Mouse (Mus musculus): ENCODE data around the gene Rap1gap.

Gene Rap1gap

DNA sequence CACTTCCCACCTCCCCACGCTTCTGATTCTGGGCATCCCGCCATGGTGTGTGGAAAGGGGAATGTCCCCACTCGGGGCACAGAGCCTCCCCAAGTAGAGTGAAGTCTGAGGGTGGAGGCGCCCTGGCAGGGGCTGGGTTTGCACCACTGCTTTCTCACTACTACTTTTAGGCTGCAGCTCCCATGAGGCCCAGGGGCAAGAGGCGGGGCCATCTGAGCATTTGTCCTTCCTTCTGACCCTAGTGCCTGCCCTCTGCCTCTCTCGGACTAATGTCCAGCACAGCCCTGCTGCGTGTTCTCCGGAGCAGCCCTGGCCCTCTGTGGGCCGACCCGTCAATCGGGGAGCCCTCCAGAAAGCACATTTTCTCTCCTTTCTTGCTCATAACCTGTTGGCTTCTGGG is 59.7 kb downstream of the Rap1gap start:
- DNase-seq, result peak; percentile 52 to 68

DNA sequence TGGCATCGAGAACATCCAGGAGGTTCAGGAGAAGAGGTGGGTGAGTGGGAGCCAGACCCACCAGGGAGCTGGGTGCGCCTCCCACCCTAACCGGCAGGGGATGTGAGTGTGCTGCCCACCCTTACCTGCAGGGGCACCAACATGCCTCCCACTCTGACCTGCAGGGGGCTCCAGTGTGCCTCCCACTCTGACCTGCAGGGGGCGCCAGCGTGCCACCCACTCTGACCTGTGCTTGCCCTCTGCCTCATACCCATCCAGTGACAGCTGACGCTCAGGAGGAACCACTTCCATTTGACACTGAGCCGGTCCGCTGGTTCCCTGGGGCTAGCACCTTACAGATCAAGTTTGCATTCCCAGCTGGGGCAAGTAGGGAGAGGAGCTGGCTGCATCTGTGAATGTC is 60.2 kb downstream of the Rap1gap start:
- peak; percentile 76 to 80 for DNase-seq

DNA sequence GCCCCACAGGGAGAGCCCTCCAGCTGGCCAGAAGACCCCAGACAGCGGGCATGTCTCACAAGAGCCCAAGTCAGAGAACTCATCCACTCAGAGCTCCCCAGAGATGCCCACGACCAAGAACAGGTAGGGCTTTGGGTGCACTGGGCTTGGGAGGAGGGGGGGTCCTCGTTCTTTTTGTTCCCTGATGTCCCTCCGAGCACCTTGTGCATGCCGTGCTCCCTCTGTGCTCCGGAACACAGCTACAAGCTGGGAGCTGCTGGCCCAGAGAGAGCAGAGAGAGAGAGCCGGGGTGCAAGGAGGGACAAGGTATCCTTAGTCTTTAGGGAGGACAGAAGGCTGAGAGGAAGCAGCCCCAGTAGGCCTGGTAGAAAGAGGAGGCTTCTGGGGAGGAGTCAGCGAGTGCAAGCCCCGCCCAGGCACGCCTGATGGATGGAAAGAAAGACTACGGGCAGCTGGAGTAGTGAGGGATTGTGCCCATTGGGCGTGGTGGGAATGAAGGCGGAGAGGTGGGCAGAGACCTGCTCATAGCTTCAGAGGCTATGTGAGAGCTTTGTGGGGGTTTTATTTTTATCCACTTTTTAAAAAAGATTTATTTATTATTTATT is 61.1 kb downstream of the Rap1gap start:
- no peak for DNase-seq

DNA sequence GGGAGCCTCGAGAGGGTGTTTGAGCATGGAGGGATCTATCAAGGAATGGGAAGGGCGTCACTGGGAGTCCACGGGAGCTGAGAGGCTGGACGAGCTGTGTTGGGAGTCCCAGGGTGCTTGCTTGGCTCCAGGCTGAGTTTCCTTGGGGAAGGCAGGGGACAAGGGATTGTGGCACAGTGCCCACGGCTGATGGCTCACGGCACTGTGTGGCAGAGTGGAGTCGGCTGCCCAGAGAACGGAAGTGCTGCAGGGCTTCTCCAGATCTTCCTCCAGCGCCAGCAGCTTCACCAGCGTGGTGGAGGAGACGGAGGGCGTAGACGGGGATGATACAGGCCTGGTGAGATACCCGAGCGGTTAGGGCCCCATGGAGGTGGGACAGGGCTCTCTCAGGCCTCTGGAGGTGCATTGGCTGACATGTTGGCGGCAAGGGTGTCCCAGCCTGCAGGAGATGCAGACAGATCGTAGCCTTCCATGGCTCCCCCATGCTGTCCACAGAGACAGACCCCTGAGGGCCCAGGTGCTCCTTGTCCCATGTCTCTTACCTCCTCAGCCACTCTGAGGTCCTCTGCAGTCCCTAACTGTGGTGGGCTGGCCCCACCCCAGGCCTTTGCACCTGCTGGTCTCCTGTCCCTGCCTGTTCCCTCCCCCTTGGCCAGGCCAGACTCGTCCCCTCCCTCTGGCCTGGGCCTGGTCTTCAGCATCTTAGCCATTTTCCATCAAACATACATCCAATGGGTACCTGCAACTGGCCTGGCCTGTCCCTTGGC is 62.4 kb downstream of the Rap1gap start:
- DNase-seq, result no peak

DNA sequence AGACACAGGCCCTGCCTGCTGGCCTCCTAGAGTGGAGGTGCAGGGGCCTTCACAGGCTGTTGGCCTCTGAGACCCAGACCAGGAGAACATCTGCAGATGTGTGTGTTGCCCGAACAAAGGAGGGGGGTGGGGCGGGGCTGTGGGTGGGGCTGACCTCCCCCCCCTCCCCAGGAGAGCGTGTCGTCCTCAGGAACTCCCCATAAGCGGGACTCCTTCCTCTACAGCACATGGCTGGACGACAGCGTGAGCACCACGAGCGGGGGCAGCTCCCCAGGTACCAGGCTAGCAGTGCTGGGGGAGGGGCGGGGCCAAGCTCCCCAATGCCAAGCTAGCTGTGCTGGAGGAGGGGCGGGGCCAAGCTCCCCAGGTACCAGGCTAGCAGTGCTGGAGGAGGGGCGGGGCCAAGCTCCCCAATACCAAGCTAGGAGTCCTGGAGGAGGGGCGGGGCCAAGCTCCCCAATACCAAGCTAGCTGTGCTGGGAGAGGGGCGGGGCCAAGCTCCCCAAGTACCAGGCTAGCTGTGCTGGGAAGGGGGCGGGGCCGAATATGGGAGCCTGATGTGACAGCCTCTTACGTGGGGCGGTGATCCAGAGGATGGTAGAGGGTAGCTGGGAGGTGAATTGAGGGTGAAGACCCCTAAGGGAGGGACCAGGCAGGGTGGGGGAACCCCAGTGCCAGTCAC is 63.1 kb downstream of the Rap1gap start:
- DNase-seq, result peak; percentile 55 to 63

DNA sequence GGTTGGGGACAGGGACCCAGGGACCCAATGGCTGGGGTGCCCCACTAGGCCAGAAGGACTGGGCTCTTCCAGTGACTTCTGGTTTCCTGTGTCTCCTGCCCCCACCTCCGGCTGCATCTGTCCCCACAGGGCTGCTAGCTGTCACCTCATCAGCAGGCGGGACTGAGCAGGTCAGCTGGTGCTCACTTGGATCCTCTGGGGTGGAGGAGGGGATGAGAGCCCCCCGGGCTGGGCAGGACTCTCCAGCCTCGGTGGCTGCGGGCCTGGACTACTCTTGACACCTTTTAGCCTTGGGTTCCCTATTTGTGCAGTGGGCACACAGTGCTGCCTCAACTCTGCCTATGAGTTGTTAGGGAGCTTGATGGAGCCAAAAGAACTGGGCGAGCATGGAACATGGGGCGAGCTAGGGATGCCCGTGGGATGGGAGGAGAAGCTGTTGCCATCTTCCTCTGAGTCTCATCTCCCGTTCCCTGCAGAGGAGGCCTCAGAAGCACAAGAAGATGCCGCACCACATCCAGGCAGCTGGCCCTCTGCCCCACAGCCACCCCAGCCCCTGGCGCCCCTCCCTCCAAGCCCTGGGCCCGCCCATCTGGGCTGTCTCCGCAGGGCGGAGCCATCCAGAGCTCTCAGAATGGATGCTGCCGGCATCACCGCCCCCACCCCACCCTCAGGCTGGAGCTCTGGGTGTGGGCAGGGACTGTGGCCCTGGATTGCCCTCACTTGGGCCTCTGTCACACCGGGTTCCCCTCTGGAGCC is 64.1 kb downstream of the Rap1gap start:
- peak; percentile 51 to 59 for DNase-seq

DNA sequence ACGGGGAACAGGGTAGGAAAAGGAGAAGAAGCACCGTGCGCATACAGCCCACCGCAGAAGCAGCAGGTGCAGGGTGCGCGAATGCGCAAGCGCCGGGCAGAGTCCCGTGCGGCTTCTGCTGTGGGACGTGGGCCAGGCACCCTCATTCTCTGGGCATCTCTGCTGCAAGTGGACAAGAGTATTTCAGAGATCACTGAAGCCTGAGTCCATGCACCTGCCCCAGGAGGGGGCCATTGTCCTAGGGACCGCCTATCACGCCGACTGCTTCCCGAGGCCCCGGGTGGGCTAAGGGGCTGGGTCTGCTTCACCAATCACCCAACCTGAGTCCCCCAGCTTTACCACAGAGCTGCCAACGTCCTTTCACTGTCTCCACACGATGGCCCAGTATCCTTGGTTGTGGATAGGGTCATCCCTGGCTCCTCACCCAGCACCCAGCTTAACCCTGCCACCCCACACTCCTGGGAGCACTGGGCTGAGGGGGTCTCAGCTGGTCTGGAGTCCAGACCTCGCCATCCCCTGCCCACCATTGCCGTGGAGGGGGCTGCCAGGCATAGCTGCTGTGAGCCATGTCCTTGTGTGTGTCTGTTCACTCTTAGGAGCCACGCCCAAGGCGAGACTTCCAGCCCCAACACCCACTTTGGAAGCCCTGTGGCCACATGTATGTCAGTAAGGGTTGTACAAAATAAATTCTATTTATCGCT is 64.8 kb downstream of the Rap1gap start:
- DNase-seq, result no peak

DNA sequence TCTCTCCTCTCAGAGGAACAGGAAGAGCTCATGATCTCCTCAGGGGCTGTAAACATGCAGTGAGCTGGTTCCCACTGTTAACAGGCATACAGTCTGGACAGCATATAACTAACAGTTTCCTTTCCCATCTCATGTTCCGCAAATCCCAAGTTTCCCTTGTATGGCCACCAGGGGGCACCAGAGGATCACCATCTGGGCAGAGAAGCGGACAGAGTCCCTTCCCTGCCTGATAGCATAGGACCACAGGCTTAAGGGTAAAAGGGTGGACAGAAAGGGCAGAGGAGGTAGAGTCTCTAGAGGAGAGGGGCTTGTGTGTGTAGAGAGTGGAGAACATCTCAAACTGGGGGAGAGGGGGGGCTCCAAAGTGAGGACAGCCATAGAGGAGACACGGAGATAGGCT is 65.6 kb downstream of the Rap1gap start:
- peak; percentile 94 for DNase-seq

DNA sequence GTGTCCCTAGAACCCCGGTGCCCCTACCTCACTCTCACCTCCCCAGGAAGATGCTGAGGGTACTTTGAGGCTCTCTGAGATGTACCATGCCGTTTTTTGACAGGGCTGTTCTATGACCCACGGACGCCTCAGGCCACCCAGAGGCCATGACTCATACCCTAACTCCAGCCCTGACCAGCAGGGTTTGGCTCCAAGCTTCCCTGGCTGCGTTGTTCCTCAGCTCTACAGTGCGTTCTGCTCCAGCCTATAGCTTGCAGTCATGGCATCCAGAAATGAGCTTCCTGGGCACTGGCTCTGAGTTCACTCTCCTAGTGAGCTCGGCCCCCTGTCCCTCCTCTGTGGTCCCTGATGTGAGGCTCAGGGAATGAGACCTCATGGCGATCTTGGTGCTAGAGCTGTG is 66.2 kb downstream of the Rap1gap start:
- no peak for DNase-seq

DNA sequence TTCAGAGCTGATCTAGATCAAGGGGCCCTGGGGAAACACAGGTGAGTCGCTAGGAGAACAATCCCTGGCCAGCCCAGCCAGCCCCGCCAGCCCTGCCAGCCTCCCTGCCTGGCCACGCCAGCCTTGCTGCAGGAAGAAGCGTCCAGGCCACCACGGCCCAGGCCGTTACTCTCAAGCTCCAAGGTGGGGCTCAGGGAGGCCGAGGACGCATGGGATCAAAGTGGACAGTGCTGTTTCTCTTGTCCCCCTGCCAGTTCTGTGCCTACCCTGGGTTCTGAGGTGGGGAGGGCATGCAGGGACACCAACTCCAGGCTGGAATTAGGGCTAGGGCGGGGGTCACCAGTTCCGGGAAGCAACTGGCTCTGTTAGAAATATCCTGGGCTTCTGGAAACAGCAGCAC is 67.4 kb downstream of the Rap1gap start:
- DNase-seq, result no peak

DNA sequence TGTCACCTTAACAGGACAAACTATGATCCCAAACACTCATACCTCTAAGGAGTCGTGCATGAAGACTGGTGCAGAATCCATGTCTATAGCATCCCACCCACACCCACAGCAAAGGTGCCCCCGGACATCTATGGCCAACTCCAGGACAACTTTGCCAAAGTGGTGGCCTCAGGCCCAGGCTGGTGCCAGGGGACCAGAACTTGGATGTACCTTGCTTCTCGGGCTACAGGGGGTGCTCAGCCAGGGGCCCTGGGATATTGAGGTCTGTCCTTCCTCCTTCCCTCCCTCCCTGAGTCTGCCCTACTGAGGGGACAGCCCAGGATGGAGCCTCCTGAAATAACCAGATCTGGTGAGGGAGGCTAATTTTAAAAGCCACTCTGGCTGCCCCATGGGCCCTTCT is 67.8 kb downstream of the Rap1gap start:
- DNase-seq, result no peak

DNA sequence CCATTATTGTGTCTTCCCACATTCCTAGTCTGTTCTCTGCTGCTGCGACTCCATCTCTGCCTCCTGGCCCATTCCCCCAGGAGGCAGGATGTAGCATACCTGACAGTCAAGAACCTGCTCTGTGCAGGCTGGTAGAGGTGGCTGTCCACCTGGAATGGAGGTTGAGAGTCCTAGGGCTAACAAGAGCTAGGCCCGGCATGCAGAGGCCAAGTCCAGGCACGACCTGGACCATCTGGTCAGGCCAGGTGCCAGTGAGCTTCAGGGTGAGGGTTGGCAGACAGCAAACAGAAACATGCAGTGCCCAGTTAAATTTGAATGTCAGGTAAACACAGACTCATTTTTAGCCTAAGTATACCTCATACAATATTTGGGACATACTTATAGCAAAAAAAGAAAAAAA is 68.4 kb downstream of the Rap1gap start:
- no peak for DNase-seq

DNA sequence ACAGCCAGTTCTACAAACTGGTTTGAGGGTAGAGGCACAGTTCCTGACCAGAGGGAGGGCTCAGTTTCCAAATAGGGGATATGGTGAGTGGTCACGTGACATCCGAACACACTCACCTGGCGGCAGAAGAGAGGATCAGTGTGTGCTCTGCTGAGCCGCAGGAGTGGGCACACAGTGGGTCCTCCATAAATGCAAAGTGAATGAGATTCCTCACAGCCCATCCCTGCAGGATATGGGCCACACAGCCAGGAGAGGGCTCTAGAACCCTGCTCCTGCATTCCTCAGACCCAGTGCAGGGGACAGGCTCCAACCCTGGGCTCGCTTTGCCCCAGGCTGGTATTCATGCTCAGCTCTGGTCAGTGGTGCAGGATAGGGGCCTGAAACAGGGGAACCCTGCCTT is 68.9 kb downstream of the Rap1gap start:
- DNase-seq, result no peak

DNA sequence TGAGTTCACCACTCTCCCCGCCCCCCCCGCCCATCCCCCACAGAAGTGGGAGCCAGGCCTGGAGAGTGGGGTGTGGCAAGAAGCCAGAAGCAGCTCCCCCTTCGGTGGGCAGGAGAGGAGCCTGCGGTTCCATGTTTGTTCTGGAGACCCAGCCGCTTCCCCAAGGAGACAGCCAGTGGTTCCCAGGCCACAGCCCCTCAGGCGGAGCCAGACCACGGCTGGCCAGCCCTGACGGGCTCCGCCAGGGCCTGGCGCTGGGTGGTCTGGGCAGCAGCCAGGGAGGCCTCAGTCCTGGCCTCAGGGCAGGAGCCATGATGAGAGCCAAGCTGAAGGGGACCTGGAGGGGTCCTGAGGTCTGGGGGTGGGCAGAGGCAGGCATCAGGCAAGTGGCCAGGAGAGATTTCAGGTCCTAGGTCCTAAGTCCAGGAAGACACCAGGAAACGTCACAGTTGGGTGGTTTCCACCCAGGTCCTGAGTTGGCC is 71.7 kb downstream of the Rap1gap start:
- peak; percentile 33 to 60 for DNase-seq

DNA sequence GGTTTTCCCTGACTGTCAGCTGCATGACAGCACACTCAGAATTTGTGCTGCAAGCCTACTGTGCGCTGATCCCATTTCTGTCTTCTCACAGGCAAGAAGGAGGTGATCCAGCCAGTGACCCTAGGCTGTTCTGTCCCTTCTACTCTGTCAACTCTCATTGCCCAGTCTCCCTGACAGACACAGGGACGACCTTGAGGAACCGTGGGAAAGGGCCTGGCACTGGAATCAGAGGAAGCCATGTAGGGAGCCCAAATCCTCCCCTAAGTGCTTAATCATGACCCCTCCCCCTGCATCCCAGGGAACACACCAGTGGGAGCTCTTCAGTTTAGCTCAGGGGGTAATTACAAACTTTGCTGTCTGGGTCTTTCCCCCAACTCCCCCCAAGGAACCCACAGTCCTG is 73.2 kb downstream of the Rap1gap start:
- no peak for DNase-seq

DNA sequence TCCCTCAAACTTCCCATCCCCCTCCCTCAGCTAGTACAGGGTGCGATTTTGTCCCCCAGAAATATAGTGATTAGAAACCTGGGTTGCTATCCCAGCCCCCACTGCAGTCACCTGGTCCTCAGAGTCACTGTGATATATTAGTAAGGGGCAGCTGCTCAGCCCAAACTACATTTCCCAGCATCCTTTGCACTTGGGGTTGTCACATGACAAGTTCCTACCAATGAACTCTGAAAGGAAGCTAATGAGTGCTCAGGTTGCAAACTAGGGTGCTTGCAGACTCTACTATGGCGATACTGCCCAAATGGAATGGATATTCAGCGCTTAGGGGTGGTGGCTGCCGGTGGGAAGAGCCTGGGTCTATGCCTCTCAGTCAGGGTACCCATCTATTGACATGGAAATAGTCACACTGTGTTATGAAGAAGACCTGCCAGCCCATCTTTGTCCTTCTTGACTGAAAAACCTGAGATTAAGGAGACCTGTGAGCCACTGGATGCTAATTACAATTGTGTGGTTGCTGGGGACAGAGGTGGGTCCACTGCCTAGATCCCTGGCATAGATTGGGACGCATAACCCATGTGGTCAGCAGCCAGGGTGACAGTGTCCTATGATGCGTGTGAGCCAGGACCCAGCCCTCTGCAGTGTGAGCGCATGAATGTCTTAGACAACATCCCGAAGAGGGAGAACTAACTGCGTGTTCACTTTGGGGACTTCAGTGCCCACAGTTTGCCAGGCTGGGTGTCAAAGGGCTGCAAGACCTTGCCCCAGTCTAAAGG is 74.8 kb downstream of the Rap1gap start:
- peak; percentile 54 to 64 for DNase-seq

DNA sequence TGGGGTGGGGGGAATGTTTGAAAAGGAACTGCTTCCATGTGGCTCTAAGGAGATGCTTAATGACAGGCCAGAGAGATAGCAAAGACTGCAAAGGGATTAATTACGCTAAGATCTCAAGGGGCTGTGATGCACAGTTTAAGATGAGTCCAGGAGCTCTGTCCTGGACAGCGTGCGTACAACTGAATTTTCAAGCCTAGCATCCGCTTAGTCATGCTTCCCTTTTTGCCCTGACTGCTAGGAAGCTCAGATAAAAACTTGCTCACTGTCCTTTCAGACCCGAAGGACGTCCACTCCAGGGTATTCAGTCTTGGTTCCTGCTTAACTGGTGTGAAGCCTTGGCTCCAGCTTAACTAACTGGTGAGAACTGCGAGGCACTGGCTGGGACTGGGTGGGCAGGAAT is 75.8 kb downstream of the Rap1gap start:
- no peak for DNase-seq

DNA sequence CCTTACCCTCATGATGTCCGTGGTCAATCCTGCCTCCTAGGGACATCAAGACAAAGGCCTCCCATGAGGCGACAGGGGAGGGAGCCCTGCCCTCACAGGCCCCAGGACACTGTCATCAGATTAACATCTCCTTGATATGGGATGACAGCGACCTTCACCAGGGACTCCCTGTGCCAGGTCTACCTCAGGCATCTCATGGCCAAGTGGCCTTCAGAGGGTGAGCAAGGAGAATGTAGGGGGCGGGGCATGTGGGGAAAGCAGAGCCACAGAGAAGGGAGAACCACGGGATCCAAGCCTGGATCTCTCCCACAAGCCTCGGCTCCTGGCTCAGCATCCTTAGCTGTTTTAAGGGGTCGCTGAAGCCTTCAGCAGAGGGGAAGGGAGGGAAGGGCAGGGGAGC is 79.3 kb downstream of the Rap1gap start:
- DNase-seq, result no peak

DNA sequence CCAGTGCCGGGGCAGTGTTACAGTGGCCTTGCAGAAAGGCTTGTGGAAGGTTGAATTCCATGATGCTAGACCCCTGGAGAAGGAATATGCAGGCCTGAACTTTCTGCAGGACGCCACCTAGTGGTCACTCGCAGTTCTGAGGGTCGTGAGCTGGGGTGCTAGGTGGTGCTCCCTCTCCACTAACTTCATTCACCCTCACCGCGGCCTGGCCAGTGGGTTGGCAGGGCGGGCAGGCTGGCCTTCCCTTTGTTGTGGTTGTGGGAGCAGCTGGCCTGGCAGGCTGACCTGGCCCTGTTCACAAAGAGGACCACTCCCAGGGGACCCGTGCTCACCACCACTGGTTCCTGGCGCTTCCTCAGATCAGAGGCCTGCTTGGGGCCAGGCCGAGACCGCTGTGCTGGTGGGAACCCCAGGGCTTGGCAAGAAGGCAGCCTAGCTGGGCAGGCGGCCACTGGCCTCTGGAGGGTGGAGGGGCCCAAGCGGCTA is 80.0 kb downstream of the Rap1gap start:
- peak in 1 of 2 experiments; percentile 56 for DNase-seq

DNA sequence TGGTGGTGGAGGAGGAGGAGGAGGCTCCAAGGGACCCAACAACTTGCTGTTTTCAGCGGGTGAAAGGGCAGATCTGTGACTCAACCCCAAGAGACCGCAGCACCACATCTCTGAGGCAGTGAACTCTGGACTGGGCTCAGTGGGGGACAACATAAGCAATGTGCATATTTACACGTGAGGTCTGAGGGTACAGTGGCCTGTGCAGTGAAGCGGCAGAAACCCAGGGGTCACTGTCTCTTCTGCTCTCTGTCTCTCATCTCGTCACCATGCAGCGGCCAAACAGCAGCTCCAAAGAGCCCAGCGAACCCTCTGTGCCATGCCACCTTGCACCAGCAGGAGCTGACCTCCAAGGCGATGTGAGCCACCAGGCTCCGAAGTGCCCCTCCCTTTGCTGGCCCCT is 82.6 kb downstream of the Rap1gap start:
- peak; percentile 49 to 75 for DNase-seq

DNA sequence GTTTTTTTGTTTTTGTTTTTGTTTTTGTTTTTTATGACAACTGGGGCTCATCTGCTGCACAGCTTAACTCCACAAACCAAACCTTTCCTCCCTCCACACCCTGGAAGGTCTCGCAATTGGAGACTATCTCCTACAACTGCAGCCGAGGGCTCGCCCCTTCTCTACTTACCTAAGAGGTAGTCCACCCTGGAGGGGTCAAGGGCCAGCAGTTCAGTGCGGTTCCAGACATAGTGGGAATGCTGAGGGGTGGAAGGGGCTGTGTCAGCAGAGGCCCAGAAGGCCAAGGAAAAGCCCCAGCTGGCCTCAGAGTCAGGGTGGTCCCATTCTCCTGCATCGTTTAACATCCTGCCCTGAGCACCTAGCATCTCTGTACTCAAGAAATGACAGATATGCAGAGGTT is 83.1 kb downstream of the Rap1gap start:
- no peak for DNase-seq

DNA sequence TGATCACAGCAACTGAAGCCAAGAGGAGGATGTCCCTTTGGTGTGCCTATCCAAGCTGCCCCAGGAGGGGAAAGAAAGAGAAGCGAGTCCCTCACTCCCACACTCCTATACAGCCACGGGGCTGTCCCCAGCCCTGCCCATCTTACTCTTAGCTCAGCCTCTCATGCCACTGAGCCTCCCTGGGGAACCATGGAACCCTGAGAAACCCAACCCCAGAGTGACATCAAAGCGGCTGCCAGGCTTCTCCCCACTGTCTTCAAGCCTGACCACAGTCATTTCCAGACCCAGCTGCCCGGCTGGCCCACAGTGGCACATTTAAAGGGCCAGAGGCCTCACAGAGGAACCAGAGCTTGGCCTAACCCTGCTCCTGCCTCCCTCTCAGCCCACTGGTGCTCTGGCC is 84.2 kb downstream of the Rap1gap start:
- no peak for DNase-seq
